Mouse (Mus musculus) limb, embryonic 12.5 days (tissue): ENCODE data around the gene Becn1. TPM values are rescaled to one million over a fixed set of nuclear protein-coding genes. Genes with fewer than 3 reads are reported as not detected.
A peak's percentile ranks its signal among the peaks of the same experiment; 100 is the strongest.

Experiments
- ATAC-seq: fragments of 200-750 bp; cut with Nextera tagmentation; 2 replicates; pipeline ENCODE4 v1.8.0; 2017; ENCODE audit warnings: low read depth, moderate TSS enrichment; ENCODE audit not compliant: insufficient number of reproducible peaks, insufficient read depth, low FRiP score, low TSS enrichment
- H3K27ac ChIP-seq: fragments of 300-500 bp; sonication (generic); 2 replicates; pipeline ENCODE4 v1.5.1; 2016; ENCODE audit warnings: mild to moderate bottlenecking, moderate library complexity
- H3K27me3 ChIP-seq: fragments of 300-500 bp; sonication (generic); 2 replicates; pipeline ENCODE4 v1.6.1; 2016; ENCODE audit warnings: mild to moderate bottlenecking, moderate library complexity
- H3K36me3 ChIP-seq: fragments of 300-500 bp; sonication (generic); 2 replicates; pipeline ENCODE4 v1.6.1; 2016; ENCODE audit warnings: mild to moderate bottlenecking, moderate library complexity
- H3K4me1 ChIP-seq: fragments of 300-500 bp; sonication (generic); replicated peaks from 2 replicates; pipeline ENCODE4 v1.6.1; 2016
- H3K4me2 ChIP-seq: fragments of 300-500 bp; sonication (generic); 2 replicates; pipeline ENCODE4 v1.6.1; 2016; ENCODE audit warnings: mild to moderate bottlenecking, moderate library complexity
- H3K4me3 ChIP-seq: fragments of 300-500 bp; sonication (generic); replicated peaks from 2 replicates; pipeline ENCODE4 v1.5.1; 2016; ENCODE audit warnings: mild to moderate bottlenecking
- H3K9ac ChIP-seq: fragments of 300-500 bp; sonication (generic); replicated peaks from 2 replicates; pipeline ENCODE4 v1.6.1; 2016; ENCODE audit warnings: mild to moderate bottlenecking, moderate library complexity
- H3K9me3 ChIP-seq: fragments of 300-500 bp; sonication (generic); 2 replicates; pipeline ENCODE4 v1.6.1; 2016; ENCODE audit warnings: mild to moderate bottlenecking, moderate library complexity
- WGBS: fragments of 180-500 bp; shearing (Covaris S2); methylation state at CpG from one replicate; pipeline ENCODE4 v1.1.7; 2016; 5-methylcytosine and 5-hydroxymethylcytosine counted together
- polyA plus RNA-seq: library from polyadenylated mRNA; unstranded; fragments of >200 nt; fragmentation: Nextera tagmentation; extraction: Ambion mirVana; gene quantifications from 2 replicates; pipeline ENCODE4 v1.2.1, GENCODE M21; 2016

Becn1 gene
- polyA plus RNA-seq, 1 experiment from 2014 or later: 129 TPM

DNA sequence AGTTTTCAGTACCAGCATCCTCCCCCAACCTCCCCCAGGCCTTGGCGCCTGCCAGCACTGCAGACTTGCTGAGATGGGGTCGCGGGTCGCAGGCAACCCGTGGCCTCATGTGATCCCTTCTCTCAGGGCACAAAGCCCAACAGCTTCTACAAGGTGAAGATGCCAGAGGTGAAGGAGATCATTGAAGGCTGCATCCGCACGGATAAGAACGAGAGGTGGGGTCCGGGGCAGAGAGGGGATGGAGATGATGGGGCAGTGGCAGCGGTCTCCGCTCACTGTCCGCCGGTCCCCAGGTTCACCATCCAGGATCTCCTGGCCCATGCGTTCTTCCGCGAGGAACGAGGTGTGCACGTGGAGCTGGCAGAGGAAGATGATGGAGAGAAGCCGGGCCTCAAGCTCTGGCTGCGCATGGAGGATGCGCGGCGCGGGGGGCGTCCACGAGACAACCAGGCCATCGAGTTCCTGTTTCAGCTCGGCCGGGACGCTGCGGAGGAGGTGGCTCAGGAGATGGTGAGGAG is 37.1 kb downstream of the Becn1 start:
- peak overlapping the region; percentile 35 for H3K4me3 ChIP-seq
- 2% methylated on average over 31 of the region's 31 CpGs for whole genome bisulfite sequencing
- H3K9ac ChIP-seq: peak overlapping the region; percentile 9; the same call in 1 of the 2 replicates
- H3K9me3 ChIP-seq: no peaks in the 10 kb centered on the region
- H3K4me2 ChIP-seq: peak overlapping the region; percentile 61
- no peaks in the 10 kb centered on the region for H3K36me3 ChIP-seq
- peaks cover 81% of the 10 kb centered on the region for H3K27me3 ChIP-seq
- ATAC-seq: no peak
- no peak overlapping the region for H3K27ac ChIP-seq
- peaks cover 34% of the 10 kb centered on the region for H3K4me1 ChIP-seq

- ATAC-seq: no peak
- Histone ChIP-seq H3K9me3 (no peaks in the 10 kb centered on the region), H3K4me1 (peaks cover 45% of the 10 kb centered on the region), H3K9ac (no peak overlapping the region), H3K27me3 (peaks cover 72% of the 10 kb centered on the region), H3K36me3 (no peaks in the 10 kb centered on the region), H3K4me3 (peak overlapping the region; percentile 59; the same call in 1 of the 2 replicates), H3K4me2 (0 out of 2 replicates have a peak overlapping the region, but pooled peaks have one; percentile 97), H3K27ac (no peak overlapping the region)
- WGBS: 12% methylated on average over 3 of the region's 3 CpGs
Observed at GRCm38 (mm10) chr11:101263989-101264280, 38.2 kb downstream of the Becn1 start.

GRCm38 (mm10) chr11:101263138-101263988 is 38.7 kb downstream of the Becn1 start:
- Histone ChIP-seq H3K9me3 (no peaks in the 10 kb centered on the region), H3K9ac (no peak overlapping the region), H3K27ac (no peak overlapping the region), H3K4me1 (peaks cover 50% of the 10 kb centered on the region), H3K4me3 (peak overlapping the region; percentile 59), H3K36me3 (no peaks in the 10 kb centered on the region), H3K4me2 (peak overlapping the region; percentile 97), H3K27me3 (peaks cover 67% of the 10 kb centered on the region)
- ATAC-seq: no peak
- 4% methylated on average over 32 of the region's 32 CpGs for WGBS

- H3K4me2 ChIP-seq: peak overlapping the region; percentile 97
- H3K27ac ChIP-seq: peak overlapping the region; percentile 53; the same call in 1 of the 2 replicates
- no peak for ATAC-seq
- H3K4me3 ChIP-seq: peak overlapping the region; percentile 59
- H3K36me3 ChIP-seq: peaks cover 8% of the 10 kb centered on the region; the same call in 1 of the 2 replicates
- H3K4me1 ChIP-seq: peaks cover 50% of the 10 kb centered on the region
- peaks cover 59% of the 10 kb centered on the region for H3K27me3 ChIP-seq
- no peaks in the 10 kb centered on the region for H3K9me3 ChIP-seq
- peak overlapping the region; percentile 48 for H3K9ac ChIP-seq
- WGBS: 3% methylated on average over 24 of the region's 24 CpGs
Observed at GRCm38 (mm10) chr11:101262272-101262967, 39.7 kb downstream of the Becn1 start.

DNA sequence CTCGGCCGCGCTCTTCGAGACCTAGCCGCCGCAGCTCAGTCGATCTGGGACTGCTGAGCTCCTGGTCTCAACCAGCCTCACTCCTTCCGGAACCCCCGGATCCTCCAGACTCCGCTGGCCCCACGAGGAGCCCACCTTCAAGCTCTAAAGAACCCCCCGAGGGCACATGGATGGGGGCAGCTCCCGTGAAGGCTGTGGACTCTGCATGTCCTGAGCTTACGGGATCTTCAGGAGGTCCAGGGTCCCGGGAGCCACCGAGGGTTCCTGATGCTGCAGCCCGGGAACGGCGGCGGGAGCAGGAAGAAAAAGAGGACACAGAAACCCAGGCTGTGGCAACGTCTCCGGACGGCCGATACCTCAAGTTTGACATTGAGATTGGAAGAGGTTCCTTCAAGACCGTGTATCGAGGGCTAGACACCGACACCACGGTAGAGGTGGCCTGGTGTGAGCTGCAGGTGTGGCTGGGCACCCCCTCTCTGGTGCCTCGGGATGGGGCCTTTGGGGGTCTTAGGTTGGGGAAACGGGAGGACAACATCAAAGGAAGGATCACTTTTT is 41.2 kb downstream of the Becn1 start:
- 0% methylated on average over 30 of the region's 30 CpGs for WGBS
- Histone ChIP-seq H3K27me3 (peaks cover 45% of the 10 kb centered on the region), H3K36me3 (peaks cover 18% of the 10 kb centered on the region), H3K27ac (peak overlapping the region; percentile 89), H3K4me3 (peak overlapping the region; percentile 59), H3K9me3 (no peaks in the 10 kb centered on the region), H3K4me2 (peak overlapping the region; percentile 97), H3K4me1 (peaks cover 50% of the 10 kb centered on the region), H3K9ac (peak overlapping the region; percentile 72)
- no peak for ATAC-seq

- Histone ChIP-seq H3K4me1 (peaks cover 48% of the 10 kb centered on the region), H3K4me2 (peak within 1 kb of the TSS; percentile 97)
- WGBS: under 1% methylated on average over 43 of the region's 43 CpGs
Observed at GRCm38 (mm10) chr11:101259948-101260825, 41.9 kb downstream of the Becn1 start, which contains the start of gene Wnk4. Gene Wnk4, plus strand, starts transcription at chr11:101260567.

GRCm38 (mm10) chr11:101259261-101259712 is 42.8 kb downstream of the Becn1 start:
- Histone ChIP-seq H3K27me3 (peaks cover 30% of the 10 kb centered on the region), H3K4me1 (peaks cover 46% of the 10 kb centered on the region), H3K36me3 (peaks cover 20% of the 10 kb centered on the region), H3K4me3 (peak overlapping the region; percentile 59; the same call in 1 of the 2 replicates), H3K27ac (peak overlapping the region; percentile 89), H3K4me2 (peak overlapping the region; percentile 97), H3K9ac (peak overlapping the region; percentile 72; the same call in 1 of the 2 replicates), H3K9me3 (no peaks in the 10 kb centered on the region)
- 24% methylated on average over 6 of the region's 6 CpGs for WGBS
- ATAC-seq: no peak

More at GRCm38 (mm10) chr11:101259948-101260825, 41.9 kb downstream of the Becn1 start, which contains the start of gene Wnk4:
- Histone ChIP-seq H3K9me3 (no peaks in the 10 kb centered on the region), H3K9ac (peak within 1 kb of the TSS; percentile 72), H3K4me3 (peak within 1 kb of the TSS; percentile 59), H3K27ac (peak within 1 kb of the TSS; percentile 89), H3K27me3 (peaks cover 38% of the 10 kb centered on the region), H3K36me3 (peaks cover 20% of the 10 kb centered on the region)
- peak; percentile 80 for ATAC-seq

- no peak overlapping the region for H3K4me3 ChIP-seq
- no peak for ATAC-seq
- 92% methylated on average over 13 of the region's 13 CpGs for WGBS
Observed at GRCm38 (mm10) chr11:101255826-101256775, 46.0 kb downstream of the Becn1 start.

DNA sequence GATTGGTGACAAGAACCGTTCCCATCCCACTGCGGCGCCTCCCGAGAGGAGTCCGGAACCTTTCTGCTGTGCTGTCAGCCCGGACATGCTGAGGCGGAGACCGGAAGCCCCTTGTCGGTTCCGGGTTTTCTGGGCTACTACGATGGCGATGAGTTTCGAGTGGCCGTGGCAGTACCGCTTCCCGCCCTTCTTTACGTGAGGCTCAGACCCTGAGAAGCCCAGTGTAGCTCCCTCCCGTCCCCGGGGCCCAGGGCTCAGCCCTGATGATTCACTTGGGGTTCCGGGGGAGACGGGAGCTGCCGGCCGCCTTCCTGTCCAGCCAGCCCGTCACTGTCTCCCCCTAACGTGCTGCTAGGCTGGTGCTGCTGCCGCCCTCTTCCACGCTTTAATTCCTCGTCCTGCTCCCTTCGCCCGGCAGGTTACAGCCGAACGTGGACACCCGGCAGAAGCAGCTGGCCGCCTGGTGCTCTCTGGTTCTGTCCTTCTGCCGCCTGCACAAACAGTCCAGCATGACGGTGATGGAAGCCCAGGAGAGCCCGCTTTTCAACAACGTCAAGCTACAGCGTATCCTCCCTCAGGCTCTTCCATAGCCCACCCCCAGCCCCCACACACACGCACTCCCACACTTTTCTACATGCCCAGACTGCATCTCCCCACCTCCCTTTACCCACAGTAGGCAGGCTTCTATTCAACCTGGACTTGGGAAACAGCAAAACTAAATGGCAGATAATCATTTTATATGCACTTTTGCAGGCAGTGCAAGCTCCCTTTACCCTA is 48.3 kb downstream of the Becn1 start, which contains the start of gene Vps25:
Gene Vps25, plus strand, starts transcription at position 95 of the 777 bp plus-strand sequence.
- peaks cover 20% of the 10 kb centered on the region for H3K36me3 ChIP-seq
- peak within 1 kb of the TSS; percentile 90 for H3K9ac ChIP-seq
- peak; percentile 54 for ATAC-seq
- H3K9me3 ChIP-seq: no peaks in the 10 kb centered on the region
- peak within 1 kb of the TSS; percentile 95 for H3K4me2 ChIP-seq
- peak within 1 kb of the TSS; percentile 90 for H3K4me3 ChIP-seq
- no peaks in the 10 kb centered on the region; the same call in 1 of the 2 replicates for H3K27me3 ChIP-seq
- WGBS: under 1% methylated on average over 40 of the region's 40 CpGs
- H3K4me1 ChIP-seq: peaks cover 18% of the 10 kb centered on the region
- peak within 1 kb of the TSS; percentile 88 for H3K27ac ChIP-seq

More at GRCm38 (mm10) chr11:101255826-101256775, 46.0 kb downstream of the Becn1 start:
- Histone ChIP-seq H3K9ac (no peak overlapping the region), H3K4me1 (peaks cover 38% of the 10 kb centered on the region), H3K4me2 (no peak overlapping the region), H3K27me3 (no peaks in the 10 kb centered on the region; the same call in 1 of the 2 replicates), H3K36me3 (peaks cover 20% of the 10 kb centered on the region), H3K9me3 (no peaks in the 10 kb centered on the region), H3K27ac (no peak overlapping the region)
